Mouse (Mus musculus): Measurements from ENCODE around the gene Asic1.

GRCm38 (mm10) chr15:99731678-99732077 lies 61.5 kb downstream of the Asic1 start:
- TF ChIP-seq POLR2A (IDR thresholded peaks at IDR 0.05; ENCODE audit: borderline replicate concordance, extremely low read depth, low read depth, low read length) (no peak), CTCF (IDR thresholded peaks at IDR 0.05; ENCODE audit: insufficient read depth, low read length) (no peak)

Data from lung, adult 2 months (tissue).